Mouse (Mus musculus) cortical plate, adult 2 months (tissue): ENCODE results near the gene Nck2. TPM values are rescaled to one million over a fixed set of nuclear protein-coding genes. Genes with fewer than 3 reads are reported as not detected.
"Not testable (repeated sequence)": the region's sequence is repeated elsewhere in the genome, so short reads cannot be mapped to it uniquely, and the experiment has no call there.

Source experiments
- H3K27ac ChIP-seq: fragments of 200-500 bp; 2 replicates; pipeline ENCODE4 v1.5.1; 2012; ENCODE audit warnings: low read length, control low read depth, inconsistent platforms; ENCODE audit not compliant: insufficient read depth
- H3K4me1 ChIP-seq: fragments of 200-500 bp; 2 replicates; pipeline ENCODE4 v1.6.1; 2011; ENCODE audit warnings: low read length; ENCODE audit not compliant: control insufficient read depth, insufficient read depth
- H3K4me3 ChIP-seq: fragments of 200-500 bp; 2 replicates; pipeline ENCODE4 v1.5.1; 2011; ENCODE audit warnings: mild to moderate bottlenecking, low read length, control low read depth; ENCODE audit not compliant: insufficient read depth
- CTCF ChIP-seq: fragments of 200-500 bp; IDR thresholded peaks from 2 replicates; pipeline ENCODE4 v1.5.1; 2011; ENCODE audit warnings: mild to moderate bottlenecking, control low read depth, low read length; ENCODE audit not compliant: insufficient read depth; ENCODE audit errors: extremely low read depth
- POLR2A ChIP-seq: fragments of 200-500 bp; IDR thresholded peaks from 2 replicates; pipeline ENCODE4 v1.6.1; 2011; ENCODE audit warnings: mild to moderate bottlenecking, low read length, control low read depth; ENCODE audit not compliant: insufficient read depth; ENCODE audit errors: extremely low read depth
- polyA plus RNA-seq: library from polyadenylated mRNA; depleted of rRNA; stranded (reverse); fragments of >200 nt; gene quantifications from 2 replicates; pipeline ENCODE4 v1.2.3, GENCODE M21; 2012

Nck2 gene
- polyA plus RNA-seq, 1 experiment, result 29.0 TPM

GRCm38 (mm10) chr1:43521950-43522349 is 77.6 kb downstream of the Nck2 start:
- Histone ChIP-seq H3K27ac (no peak overlapping the region), H3K4me3 (no peak overlapping the region), H3K4me1 (no peaks in the 10 kb centered on the region; the same call in none of the 2 replicates)
- TF ChIP-seq CTCF, result no peak
- no peak for TF ChIP-seq POLR2A

DNA sequence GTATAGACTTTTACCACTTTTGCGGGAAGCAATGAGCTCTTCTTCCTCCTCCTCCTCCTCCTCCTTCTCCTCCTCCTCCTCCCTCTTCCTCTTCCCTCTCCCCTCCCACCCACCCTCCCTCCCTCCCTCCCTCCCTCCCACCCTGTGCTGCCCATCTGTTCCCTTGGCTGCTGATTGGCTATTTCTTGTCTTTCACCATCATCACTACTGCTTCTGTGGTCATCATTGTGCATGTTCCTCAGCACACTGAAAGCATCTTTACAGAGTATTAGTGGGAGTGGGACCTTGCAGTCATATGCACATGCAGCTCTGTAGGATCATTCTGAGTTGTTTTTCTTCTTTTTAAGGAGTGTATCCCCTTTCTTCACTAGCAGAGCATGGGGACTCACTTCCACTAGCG is 78.6 kb downstream of the Nck2 start:
- Histone ChIP-seq H3K4me1 (no peaks in the 10 kb centered on the region; the same call in none of the 2 replicates), H3K4me3 (no peak overlapping the region), H3K27ac (no peak overlapping the region)
- TF ChIP-seq POLR2A (no peak), CTCF (no peak)

- TF ChIP-seq CTCF (no peak), POLR2A (no peak)
- Histone ChIP-seq H3K27ac (no peak overlapping the region), H3K4me1 (no peaks in the 10 kb centered on the region; the same call in none of the 2 replicates), H3K4me3 (no peak overlapping the region)
These were observed 80.0 kb downstream of the Nck2 start for GRCm38 (mm10) chr1:43524332-43524731.

DNA sequence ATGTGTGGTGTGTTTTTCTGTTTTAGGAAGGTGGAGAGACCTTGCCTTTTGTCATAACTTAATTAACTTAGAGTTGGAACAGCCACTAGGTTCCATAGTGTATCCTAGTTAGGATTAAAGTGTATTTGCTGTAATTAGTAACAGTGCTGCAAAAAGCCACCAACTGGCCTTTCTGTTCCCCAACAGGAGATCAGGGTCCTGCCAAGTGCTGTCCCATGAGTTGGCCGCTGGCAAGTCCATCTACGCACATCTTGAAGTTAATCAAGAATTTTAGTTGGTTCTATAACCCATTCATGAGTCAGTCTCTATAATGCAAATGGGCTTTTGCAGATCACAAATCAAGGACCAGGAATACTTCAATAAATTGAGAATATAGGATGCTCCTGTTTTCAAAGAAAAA is 83.9 kb downstream of the Nck2 start:
- Histone ChIP-seq H3K27ac (no peak overlapping the region), H3K4me3 (no peak overlapping the region), H3K4me1 (peaks cover 8% of the 10 kb centered on the region)
- TF ChIP-seq CTCF, result no peak
- TF ChIP-seq POLR2A, result no peak

GRCm38 (mm10) chr1:43529086-43529485 is 84.7 kb downstream of the Nck2 start:
- Histone ChIP-seq H3K27ac (0 out of 2 replicates have a peak overlapping the region, but pooled peaks have one; percentile 65), H3K4me3 (no peak overlapping the region), H3K4me1 (peaks cover 8% of the 10 kb centered on the region)
- no peak for TF ChIP-seq CTCF
- TF ChIP-seq POLR2A, result no peak

DNA sequence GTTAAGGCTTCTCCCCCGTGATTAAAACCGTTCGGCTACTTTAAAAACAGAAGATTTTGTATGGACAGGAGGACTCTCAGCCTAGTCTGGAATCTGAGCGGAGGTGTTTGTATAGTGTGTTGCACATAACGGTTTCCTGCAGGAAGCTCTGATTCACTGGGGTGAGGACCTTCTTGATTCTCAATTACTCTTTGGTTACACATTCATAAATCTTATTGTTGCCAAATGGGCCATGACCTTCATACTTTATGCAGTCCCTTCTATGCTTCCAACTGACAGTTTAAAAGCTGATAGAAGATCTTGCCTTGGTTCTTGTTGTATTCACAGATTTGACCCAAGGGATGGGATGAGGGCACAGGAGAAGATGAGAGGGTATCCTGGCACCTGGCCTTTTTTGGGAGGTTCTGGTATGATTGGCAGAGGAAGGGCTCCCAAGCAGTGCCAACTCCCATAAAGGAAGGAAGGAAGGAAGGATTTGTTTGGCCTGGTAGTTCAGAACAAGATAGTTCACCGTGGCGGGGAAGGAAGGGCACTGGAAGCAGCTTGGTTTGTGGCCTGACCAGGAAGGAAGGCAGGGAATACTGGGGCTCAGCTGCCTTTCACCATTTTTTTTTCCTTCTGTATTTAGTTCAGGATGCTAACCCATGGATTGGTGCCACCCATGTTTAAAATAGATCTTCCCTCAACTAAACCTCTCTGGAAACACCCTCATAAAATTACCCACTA is 86.1 kb downstream of the Nck2 start:
- no peak overlapping the region for H3K27ac ChIP-seq
- peaks cover 11% of the 10 kb centered on the region for H3K4me1 ChIP-seq
- TF ChIP-seq CTCF (no peak), POLR2A (no peak)
- no peak overlapping the region for H3K4me3 ChIP-seq

DNA sequence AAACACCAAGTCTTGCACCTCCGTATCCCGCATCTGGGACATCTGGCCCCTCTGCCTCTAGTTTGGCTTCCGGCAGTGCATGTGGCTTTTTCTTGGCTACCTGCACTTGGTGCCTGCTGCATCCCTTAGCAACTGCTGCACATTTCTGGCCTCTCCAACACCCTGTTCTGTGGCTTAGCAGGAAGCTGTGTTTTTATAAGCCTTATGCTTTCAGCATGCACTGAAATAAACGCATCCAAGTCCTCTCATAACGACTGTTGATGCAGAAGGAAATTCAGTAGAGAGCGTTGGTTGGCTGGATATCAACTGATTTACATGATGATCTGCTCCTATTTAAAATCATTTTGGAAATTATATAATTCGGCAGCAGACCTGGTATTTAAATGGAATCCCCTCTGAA is 86.9 kb downstream of the Nck2 start:
- Histone ChIP-seq H3K4me3 (no peak overlapping the region), H3K27ac (no peak overlapping the region), H3K4me1 (peaks cover 12% of the 10 kb centered on the region)
- TF ChIP-seq CTCF, result no peak

- Histone ChIP-seq H3K4me1 (peaks cover 12% of the 10 kb centered on the region), H3K27ac (no peak overlapping the region)
These were observed 87.9 kb downstream of the Nck2 start for GRCm38 (mm10) chr1:43532279-43532678.

GRCm38 (mm10) chr1:43533497-43533896 is 89.1 kb downstream of the Nck2 start:
- H3K4me3 ChIP-seq, H3K27ac ChIP-seq: not testable (repeated sequence)
- peaks cover 12% of the 10 kb centered on the region for H3K4me1 ChIP-seq

More at GRCm38 (mm10) chr1:43532279-43532678, 87.9 kb downstream of the Nck2 start:
- H3K4me3 ChIP-seq, result no peak overlapping the region
- TF ChIP-seq CTCF (no peak), POLR2A (no peak)

DNA sequence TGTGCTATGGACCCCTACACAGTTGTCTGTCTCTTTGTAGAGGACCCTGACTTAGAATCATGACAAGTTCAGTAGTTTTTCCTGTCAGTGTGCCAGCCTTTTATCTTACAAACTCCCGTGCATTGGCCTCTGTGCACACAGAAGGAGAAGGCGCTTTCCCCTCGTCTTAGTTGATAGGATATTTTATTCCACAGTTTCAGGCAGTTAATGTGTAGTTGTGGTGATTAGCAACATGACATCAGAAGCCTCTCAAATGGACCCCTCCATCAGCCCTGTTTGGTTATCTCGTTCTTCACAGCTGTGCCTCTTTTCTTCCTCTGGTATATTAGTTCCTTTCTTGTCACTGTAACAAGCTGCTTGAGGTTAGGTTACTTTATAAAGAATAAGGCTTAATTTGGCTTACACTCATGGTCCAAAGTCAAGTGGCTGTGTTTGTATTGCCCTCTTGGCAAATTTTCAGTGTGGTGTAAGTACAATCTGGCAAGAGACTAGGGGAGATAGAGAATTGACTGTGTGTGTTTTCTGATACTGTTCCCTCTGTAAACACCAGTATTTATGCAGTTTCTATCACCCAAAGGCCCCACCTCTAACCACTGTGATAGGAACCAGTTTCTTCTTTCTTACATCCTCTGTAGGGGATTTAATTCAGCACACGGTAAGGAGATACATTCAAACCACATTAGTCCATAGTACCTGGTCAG is 89.8 kb downstream of the Nck2 start:
- Histone ChIP-seq H3K4me3 (no peak overlapping the region), H3K27ac (no peak overlapping the region), H3K4me1 (peaks cover 12% of the 10 kb centered on the region)
- TF ChIP-seq POLR2A (no peak), CTCF (no peak)
